In the genomic region with DNA sequence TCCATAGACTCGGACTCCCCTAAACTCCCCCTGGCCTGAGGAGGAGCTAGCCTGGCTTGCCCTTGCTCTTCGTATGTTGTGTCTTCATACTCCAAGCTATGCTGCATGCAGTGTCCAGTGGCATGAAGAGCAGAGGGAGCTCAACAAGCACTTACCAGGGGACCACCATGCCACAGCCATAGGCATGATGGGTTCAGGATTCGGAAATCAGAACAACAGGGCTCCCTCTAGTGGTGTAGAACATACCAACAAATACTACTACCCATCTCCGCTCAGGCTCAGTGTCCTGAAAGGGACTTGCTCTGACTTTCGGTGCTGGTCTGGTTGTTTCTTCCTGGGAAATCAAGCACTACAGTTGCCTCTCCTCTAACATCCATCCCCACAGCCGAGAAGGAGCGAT, we compare ENCODE assay signal across 9 mouse cellular contexts.
DNase-seq lines count a peak whose midpoint lies in the region; ATAC-seq and TF ChIP-seq lines count a peak whose summit lies in the region.
"Had no signal": no experiment of that assay in that cellular context is flagged by ENCODE, and none has a peak within 500 bp of the region (broad histone marks: within the 10 kb centered on the region; RNA-seq: fewer than 3 reads in every experiment).

No protein-coding gene starts in this region.

- peak; percentile 64; the same call in 1 of the 2 replicates for ATAC-seq in heart, postnatal 0 days (ENCODE audit: insufficient read depth, low read depth)

- no peaks in the 10 kb centered on the region for H3K36me3 ChIP-seq in E14TG2a.4 (ENCODE audit: insufficient read depth, low read length)
- H3K36me3 ChIP-seq in heart, postnatal 0 days (replicated peaks; ENCODE audit: control insufficient read depth, insufficient read depth, low read length) = no peaks in the 10 kb centered on the region
- H3K36me3 ChIP-seq: limb, embryonic 12.5 days had no signal

- H3K4me3 ChIP-seq in E14TG2a.4 (replicated peaks; ENCODE audit: low read length) = no peak overlapping the region
- no peak overlapping the region for H3K4me3 ChIP-seq in heart, postnatal 0 days (ENCODE audit: low read depth, low read length)
- H3K4me3 ChIP-seq: limb, embryonic 12.5 days had no signal

- DNase-seq in kidney, adult 18-20 months = peak; percentile 11
- no peak for DNase-seq in kidney, adult 11 months
- DNase-seq in cerebellum, postnatal 14 days = peak; percentile 62 to 80
- DNase-seq in heart, postnatal 0 days (ENCODE audit: low spot score) = peak; percentile 40
- DNase-seq in kidney, postnatal 4 days = peak; percentile 15 to 34
- peak; percentile 87 for DNase-seq in retina, embryonic 14.5 days (ENCODE audit: low spot score)
- DNase-seq in adrenal gland, adult 18-20 months (ENCODE audit: low spot score in 2 of 2) = no peak

- H3K9ac ChIP-seq in heart, postnatal 0 days (replicated peaks; ENCODE audit: low read depth, low read length) = no peak overlapping the region
- H3K9ac ChIP-seq: limb, embryonic 12.5 days had no signal

- 0 out of 2 replicates have a peak, but pooled peaks cover 9% of the 10 kb centered on the region for H3K4me1 ChIP-seq in E14TG2a.4 (replicated peaks; ENCODE audit: low read depth, low read length)
- H3K4me1 ChIP-seq in heart, postnatal 0 days (ENCODE audit: control insufficient read depth, insufficient read depth) = no peaks in the 10 kb centered on the region; the same call in 1 of the 2 replicates

- TF ChIP-seq EP300 in heart, postnatal 0 days (IDR thresholded peaks at IDR 0.05; ENCODE audit: low read depth) = no peak

- no peaks in the 10 kb centered on the region for H3K9me3 ChIP-seq in E14TG2a.4 (ENCODE audit: low read length)
- H3K9me3 ChIP-seq in heart, postnatal 0 days (replicated peaks; ENCODE audit: control insufficient read depth, low read length) = no peaks in the 10 kb centered on the region
- H3K9me3 ChIP-seq: limb, embryonic 12.5 days had no signal

- H3K27ac ChIP-seq in heart, postnatal 0 days (ENCODE audit: low read depth) = no peak overlapping the region
- H3K27ac ChIP-seq: limb, embryonic 12.5 days had no signal

- H3K27me3 ChIP-seq in E14TG2a.4 (ENCODE audit: insufficient read depth, low read length) = 0 out of 2 replicates have a peak, but pooled peaks cover 9% of the 10 kb centered on the region
- no peaks in the 10 kb centered on the region for H3K27me3 ChIP-seq in heart, postnatal 0 days (ENCODE audit: control insufficient read depth, insufficient read depth, low read length)
- H3K27me3 ChIP-seq: limb, embryonic 12.5 days had no signal

- no peak overlapping the region for H3K4me2 ChIP-seq in heart, postnatal 0 days (ENCODE audit: low read depth, low read length)
- H3K4me2 ChIP-seq: limb, embryonic 12.5 days had no signal

- TF ChIP-seq CTCF in E14TG2a.4 (conservative IDR thresholded peaks at IDR 0.05; ENCODE audit: low read length) = peak; percentile 41
- peak; percentile 68 for TF ChIP-seq CTCF in heart, postnatal 0 days (IDR thresholded peaks at IDR 0.05; ENCODE audit: low read depth)

- WGBS in heart, postnatal 0 days = 53% methylated on average over 7 of the region's 7 CpGs

Comparison
In these comparisons a context has a peak if more than half of its experiments do, and no peak if none do; other contexts are left out.
1. DNase-seq: peak in kidney, adult 18-20 months (single experiment), cerebellum, postnatal 14 days (2 of 2), heart, postnatal 0 days (single experiment), kidney, postnatal 4 days (2 of 2) and retina, embryonic 14.5 days (single experiment); none in kidney, adult 11 months (single experiment) and adrenal gland, adult 18-20 months (0 of 2).